Mouse (Mus musculus) cerebellum, adult 8-10 months (tissue): ENCODE results near the gene H2-Ke6.

Experiments
- DNase-seq: peaks from one replicate; pipeline ENCODE4 v3.0.0; 2022

H2-Ke6 gene

DNA sequence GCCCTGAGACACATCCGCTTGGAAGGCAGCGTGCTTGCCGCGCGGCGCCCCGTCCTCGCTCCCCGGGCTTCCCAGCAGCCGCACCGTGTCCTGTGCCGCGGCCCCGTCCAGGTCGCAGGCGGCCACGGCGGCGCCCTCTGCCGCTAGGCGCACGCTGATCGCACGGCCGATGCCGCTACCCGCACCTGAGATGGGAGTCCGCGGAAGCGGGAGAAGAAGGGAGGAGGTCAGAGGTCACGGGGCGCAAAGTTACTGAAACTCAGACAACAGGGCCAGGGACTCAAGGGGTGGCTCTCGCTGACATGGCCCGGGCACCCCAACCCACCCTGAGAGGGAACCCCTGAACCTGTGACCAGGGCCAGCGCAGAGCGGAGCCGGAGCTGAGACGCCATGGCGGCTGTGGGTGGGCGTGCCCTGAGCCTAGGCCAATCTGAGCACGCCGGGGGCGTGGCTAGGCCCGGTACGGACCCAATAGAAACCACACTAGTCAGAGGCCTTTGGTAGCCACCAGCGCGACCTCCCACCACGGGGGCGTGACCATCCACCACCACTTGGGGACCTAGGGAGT, at the start of gene H2-Ke6:
H2-Ke6 (minus strand) TSS at position 405 of the 568 bp plus-strand sequence.
- DNase-seq: peak; percentile 87

DNA sequence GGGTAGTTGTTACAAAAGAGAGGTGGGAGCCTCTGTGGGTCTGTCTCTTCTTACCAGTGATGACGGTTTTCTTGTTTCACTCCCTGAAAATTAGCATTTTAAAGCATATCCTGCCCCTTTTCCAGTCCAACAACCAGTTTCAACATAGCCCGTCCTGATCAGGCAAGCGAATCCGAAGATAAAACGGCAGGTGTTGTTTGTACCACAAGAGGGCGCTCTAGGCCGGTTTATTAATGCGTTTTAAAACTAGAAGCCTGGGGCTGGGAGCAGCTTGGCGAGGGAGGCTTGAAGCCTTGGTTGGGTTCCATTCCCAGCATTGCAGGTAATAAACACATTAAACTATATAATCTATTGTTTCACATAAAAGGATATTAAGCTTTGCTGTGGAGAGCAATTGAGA, 49.7 kb upstream of the H2-Ke6 start:
- DNase-seq: peak; percentile 57

DNA sequence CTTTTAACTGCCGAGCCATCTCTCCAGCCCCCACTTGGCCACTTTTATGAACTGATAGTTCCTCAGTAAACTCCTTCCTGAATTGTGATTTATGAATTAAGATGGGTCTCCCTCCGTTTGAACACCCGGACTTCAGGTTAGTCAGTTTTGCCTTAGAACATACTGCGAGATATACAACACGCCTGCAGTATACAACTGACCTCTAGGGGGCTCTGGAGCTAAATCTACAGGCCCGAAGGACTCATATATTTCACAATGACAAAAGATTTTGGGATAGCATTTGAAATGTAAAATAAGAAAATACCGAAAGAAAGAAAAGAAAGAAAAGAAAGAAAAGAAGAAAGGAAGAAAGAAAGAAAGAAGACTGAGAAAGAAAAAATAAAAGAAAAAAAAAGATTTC, 47.4 kb upstream of the H2-Ke6 start:
- peak; percentile 64 for DNase-seq

DNA sequence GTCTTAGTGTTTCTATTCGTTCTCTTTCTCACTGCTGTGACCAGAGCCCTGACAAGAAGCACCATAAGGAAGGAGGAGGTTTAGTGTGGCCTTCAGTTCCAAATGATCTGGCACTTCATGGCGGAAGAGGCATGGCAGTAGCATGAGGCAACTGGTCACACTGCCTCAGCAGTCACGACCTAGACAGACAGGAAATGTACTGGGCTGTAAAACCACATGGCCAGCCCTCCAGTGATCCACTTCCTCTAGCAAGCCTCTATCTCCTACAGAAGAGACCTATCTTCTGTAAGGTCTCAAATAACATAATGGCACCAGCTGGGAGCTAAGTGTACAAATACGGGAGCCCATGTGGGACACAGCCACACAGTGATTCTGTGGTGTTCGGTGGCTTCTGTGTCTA, 44.2 kb upstream of the H2-Ke6 start:
- DNase-seq: no peak

DNA sequence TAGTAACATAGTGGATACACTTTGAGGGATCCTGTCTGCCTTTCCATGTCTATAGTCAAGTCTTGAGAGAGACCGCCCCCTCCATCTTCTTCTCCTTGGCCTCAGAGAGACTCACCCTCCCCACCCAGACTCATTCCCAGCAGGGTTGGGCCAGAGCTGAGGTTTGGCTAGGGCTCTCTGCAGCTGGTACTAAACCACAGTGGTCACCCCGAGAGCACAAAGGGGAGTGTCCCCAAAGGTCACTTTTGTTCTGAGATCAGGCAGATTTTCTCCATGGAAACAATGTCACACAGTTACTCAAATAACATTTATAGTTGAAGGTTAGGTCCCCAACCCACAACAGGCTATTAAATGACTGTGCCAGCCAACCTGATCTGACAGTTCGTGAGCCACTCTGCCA, 41.0 kb upstream of the H2-Ke6 start:
- DNase-seq: no peak

GRCm38 (mm10) chr17:34057224-34057623, 29.4 kb upstream of the H2-Ke6 start:
- no peak for DNase-seq

DNA sequence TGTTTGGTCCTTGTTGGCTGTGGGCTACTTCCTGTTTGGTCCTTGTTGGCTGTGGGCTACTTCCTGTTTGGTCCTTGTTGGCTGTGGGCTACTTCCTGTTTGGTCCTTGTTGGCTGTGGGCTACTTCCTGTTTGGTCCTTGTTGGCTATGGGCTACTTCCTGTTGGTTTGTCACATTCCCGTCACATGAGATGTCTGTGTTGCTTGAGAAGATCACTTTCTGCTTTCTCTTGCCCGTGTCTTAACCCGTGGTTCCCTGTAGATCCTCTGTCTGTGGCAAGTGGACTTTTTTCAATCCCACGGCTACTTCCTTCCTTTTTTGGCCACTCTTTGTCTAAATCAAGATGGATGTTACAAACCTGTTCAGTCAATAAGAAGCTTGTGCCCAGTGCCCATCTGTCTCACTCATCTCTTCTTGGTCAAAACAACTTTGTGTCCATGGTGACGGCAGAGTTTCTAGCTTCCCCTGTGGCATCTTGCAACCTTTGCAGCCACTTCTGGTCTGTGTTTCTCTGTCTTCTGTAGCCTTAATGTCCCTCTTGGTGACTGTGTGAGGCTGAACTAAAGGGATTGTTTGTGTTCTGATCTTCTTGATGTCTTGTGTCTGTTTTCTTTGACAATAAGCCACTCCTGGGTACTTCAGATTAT, 19.7 kb upstream of the H2-Ke6 start:
- no peak for DNase-seq

DNA sequence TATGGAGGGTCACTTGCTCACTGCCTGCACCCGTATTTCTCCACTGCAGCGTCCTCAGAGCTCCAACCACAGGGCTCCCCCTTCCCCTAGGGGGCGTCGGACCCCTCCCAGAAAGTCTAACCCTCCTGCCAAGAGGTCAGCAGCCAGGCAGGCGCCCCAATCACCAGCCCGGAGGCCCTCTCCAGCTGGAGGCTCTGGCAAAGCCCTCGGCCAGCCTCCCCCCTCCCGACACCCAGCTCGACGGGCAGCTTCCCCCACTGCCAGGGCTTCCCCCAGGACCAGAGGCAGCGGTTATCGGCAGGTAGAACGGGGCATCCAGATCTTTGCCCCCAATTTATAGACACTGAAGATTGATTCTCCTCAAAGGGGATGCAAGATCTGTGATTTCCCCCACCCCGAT, 18.1 kb upstream of the H2-Ke6 start:
- DNase-seq: no peak

DNA sequence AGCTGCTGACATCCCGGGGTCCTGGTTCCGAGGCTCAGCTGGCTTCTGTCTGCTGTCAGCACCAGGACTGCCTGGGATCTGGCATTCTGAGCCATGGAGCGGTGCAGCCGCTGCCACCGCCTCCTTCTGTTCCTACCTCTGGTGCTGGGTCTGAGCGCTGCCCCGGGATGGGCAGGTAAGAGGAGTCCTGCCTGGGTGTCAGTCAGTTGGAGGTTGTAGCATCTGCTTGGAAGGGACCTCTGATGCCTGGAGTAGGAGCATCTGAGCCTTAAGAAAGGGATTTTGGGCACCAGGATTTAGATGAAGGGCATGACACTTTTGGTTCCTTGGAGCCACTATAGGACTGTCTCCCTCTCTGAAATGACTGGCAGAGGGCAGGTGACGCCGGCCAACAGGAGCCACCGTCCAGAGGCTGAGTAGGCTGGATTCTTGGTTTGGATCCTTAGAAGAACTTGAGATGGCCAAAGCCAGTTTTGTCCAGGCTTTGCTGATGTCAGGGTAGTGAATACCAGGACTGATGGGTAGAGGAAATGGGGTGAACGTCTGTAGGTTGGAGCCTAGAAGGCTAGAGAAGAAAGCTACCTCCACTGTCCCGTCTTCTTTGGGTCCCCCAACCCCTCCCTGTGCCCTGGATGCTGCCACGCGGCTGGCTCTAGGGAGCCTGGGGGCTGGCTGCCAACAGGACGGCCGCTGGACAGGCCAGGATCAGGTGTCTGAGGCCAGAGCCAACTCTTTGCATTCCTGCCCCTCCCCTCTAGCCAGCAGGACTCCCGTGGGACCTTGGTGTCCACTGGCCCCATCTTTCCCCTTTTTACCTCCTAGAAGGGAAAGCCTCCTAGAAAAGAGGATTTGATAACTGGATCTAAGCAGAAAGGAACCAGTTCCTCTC, 11.9 kb upstream of the H2-Ke6 start:
- DNase-seq: peak; percentile 14

DNA sequence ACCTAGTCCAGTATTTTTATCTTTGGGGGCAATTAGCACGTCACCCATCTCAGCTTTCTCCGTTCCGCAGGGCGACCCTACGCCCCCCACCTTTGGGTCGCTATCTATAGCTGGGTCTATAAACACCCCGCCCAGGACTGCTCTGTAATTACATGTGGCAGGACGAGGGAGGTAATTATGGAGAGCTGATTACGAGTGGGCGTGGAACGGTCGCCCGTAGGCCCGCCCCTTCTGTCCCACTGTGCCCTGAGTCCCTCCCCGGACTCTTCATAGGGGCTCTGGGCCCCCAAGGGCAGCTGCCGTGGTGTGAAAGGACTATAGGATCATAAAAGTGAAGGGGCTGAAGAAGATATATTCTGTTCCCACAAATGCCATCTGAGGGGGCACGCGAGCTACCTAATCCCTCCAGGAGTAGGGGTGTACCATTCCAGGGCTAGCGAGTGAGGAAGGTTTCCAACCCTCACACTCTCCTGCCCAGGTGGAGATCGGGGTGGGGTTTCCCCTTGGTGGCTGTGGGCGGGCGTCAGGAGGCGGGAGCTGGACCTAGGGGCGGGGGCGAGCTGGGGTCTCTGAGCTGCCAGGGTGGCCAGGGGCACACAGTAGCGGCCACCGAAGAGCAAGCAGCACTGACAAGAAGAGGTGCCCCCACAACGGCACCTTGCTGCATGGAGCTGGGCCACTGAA, 11.2 kb upstream of the H2-Ke6 start, which contains the start of gene Col11a2:
Col11a2 (plus strand) TSS at position 560 of the 684 bp plus-strand sequence.
- DNase-seq: peak; percentile 19

DNA sequence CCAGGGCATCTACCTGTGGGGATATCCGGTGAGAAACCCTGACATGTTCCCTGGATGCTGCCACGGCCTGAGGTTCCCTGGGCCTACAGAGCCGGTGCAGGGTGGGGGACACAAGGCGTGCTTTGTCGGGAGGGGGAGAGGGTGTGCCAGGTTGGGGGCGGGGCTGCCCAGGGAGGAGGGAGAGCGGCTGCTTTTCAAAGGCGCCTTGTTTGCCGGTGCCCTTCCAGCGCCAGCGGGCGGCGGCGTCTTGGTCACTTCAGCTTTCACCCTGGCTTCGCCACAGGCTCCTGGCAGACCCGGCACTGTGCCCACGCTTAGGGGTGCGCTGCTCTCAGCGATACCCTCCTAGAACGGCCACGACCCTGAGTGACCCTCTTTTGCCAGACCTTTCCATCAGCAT, 10.6 kb upstream of the H2-Ke6 start:
- DNase-seq: peak; percentile 26

DNA sequence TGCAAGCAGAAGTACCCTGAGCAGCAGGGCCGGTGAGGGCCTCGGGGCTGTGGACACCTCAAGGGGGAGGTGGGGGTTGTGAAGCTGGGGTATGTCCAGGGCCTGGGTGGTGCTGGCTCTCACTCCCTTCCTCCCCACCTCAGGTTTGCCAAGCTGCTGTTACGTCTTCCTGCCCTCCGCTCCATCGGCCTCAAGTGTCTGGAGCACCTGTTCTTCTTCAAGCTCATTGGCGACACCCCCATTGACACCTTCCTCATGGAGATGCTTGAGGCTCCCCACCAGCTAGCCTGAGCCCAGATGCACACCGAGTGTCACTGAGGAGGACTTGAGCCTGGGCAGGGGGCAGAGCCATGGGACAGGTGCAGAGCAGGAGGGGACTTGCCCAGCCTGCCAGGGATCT, 9.4 kb upstream of the H2-Ke6 start:
- peak; percentile 14 for DNase-seq

GRCm38 (mm10) chr17:34036647-34037046, 8.8 kb upstream of the H2-Ke6 start:
- DNase-seq: peak; percentile 13

- DNase-seq: no peak
These were observed 7.7 kb upstream of the H2-Ke6 start for GRCm38 (mm10) chr17:34035517-34035916.

DNA sequence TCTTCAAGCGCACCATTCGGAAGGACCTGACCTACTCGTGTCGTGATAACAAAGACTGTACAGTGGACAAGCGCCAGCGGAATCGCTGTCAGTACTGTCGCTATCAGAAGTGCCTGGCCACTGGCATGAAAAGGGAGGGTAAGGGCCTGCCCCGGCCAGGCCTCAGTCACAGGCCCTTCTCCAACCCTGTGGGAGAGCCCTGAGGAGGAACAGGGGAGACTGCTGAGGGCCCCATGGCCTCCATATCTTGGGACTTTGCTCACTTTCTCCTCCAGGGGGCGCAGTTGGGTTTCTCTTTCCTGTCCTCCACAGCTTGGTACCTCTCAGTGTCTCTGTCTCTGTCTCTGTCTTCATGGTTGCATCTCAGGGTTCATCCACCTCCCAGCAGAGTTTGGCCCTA, 6.2 kb upstream of the H2-Ke6 start:
- DNase-seq: peak; percentile 69

DNA sequence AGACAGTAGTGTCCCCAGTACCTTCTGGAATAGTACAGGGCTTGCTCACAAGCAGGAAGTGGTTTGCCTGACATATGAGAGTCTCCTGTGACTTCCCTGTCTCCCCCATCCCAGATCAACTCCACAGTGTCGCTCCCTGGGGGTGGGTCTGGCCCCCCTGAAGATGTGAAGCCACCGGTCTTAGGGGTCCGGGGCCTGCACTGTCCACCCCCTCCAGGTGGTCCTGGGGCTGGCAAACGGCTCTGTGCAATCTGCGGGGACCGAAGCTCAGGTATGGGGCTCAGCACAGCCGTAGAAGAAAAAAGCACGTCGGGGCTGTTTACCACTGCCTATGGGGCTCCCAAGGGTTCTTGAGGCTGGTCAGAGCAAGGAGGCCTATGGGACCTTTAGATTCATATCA, 5.6 kb upstream of the H2-Ke6 start:
- peak; percentile 35 for DNase-seq

DNA sequence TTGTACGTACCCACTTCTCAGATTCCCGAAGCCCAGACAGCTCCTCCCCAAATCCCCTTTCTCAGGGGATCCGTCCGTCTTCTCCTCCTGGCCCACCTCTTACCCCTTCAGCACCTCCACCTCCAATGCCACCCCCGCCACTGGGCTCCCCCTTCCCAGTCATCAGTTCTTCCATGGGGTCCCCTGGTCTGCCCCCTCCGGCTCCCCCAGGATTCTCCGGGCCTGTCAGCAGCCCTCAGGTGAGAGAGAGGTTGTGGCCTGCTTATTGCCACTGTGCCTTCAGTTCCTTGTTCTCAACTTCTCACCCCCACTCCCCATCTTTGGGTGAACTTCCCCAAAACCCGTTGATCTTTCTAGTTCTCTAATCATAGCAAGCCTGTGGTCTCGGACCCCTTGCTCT, 4.9 kb upstream of the H2-Ke6 start:
- DNase-seq: peak; percentile 43

DNA sequence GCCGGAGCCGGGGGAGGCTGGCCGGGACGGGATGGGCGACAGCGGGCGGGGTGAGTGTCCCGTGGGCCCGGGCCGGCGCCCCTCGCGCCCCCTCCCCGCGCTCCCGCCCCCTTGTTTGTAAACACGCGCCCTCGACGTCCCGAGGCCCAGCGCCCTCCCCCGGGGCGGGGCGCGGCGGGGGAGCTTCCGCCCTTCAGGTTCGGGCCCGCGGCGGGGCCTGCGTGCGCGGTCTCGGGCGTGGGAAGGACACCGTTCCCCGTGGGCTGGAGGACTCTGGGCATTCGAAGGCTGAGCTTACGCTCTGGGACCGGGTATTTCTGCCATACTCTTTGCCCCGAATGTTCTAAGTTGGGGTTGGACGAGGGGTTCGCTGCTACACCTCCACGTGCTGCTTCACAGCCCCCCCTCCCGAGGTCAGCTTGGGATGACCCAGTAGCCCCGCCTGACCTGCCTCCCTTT, 4.3 kb upstream of the H2-Ke6 start:
- no peak for DNase-seq

- peak; percentile 97 for DNase-seq
These were observed 3.8 kb upstream of the H2-Ke6 start, which contains the start of the genes Slc39a7 and Rxrb for GRCm38 (mm10) chr17:34031465-34032173. Slc39a7 (minus strand) TSS chr17:34031682. Rxrb (plus strand) TSS chr17:34031812.

DNA sequence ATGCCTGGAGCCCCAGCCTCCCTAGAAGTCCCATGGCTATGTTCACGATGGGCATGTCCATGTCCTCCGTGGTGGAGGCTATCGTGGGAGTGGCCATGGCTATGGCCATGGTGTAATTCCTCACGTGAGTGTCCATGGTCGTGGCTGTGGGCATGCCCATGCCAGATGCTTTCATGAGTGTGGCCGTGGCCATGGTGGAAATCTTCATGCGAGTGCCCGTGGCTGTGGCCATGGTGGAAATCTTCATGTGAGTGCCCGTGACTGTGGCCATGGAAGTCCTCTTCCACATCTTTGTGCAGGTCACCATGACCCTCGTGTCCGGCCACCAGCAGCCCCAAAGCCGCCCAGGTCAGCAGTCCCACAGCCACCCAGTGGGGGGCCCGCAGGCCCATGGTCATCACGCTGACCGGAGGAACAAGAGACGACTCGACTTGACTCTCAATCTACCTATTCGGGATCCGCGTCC, 3.0 kb upstream of the H2-Ke6 start:
- DNase-seq: no peak

- DNase-seq: peak; percentile 27
These were observed 2.2 kb upstream of the H2-Ke6 start for GRCm38 (mm10) chr17:34029890-34030595.
